Mouse (Mus musculus) CH12.LX (cell line): ENCODE results near the gene Cdk4. TPM values are rescaled to one million over a fixed set of nuclear protein-coding genes. Genes with fewer than 3 reads are reported as not detected.

ENCODE experiments used
- DNase-seq: peaks from one replicate; pipeline ENCODE4 v3.0.0-alpha.2; 2013; ENCODE audit errors: extremely low read depth
- H3K27ac ChIP-seq: 2 replicates; pipeline ENCODE4 v1.5.1; 2012; ENCODE audit warnings: low read depth, mild to moderate bottlenecking, control low read depth, moderate library complexity; ENCODE audit not compliant: insufficient read depth
- H3K27me3 ChIP-seq: replicated peaks from 2 replicates; pipeline ENCODE3; 2012; ENCODE audit warnings: inconsistent platforms
- H3K36me3 ChIP-seq, 2 experiments: replicated peaks in 1 of 2; 2 replicates each; pipeline versions ENCODE3 to v1.6.1; 2012; ENCODE audit warnings: inconsistent platforms in 1 of 2, low read length in 1 of 2, mild to moderate bottlenecking in 1 of 2, mixed read lengths in 1 of 2, moderate library complexity in 1 of 2; ENCODE audit not compliant: control insufficient read depth in 1 of 2, insufficient read depth in 1 of 2
- H3K4me1 ChIP-seq, 2 experiments: 2 replicates each; pipeline ENCODE4 v1.6.1; 2012; ENCODE audit warnings: inconsistent platforms in 1 of 2, moderate library complexity in 1 of 2; ENCODE audit not compliant: insufficient read depth in 2 of 2, control insufficient read depth in 1 of 2
- H3K4me2 ChIP-seq: 2 replicates; pipeline ENCODE4 v1.6.1; 2012; ENCODE audit warnings: low read depth, mild to moderate bottlenecking, control low read depth; ENCODE audit not compliant: poor library complexity, insufficient read depth, severe bottlenecking
- H3K4me3 ChIP-seq, 3 experiments: fragments of 150-350 bp in 1 of 3; sonication (generic) in 1 of 3; replicated peaks in 1 of 3; 2 replicates each; pipeline versions ENCODE3 to v1.5.1; 2011 to 2012; ENCODE audit warnings: low read depth in 2 of 3, low read length in 2 of 3, mild to moderate bottlenecking in 2 of 3, moderate library complexity in 2 of 3, control low read depth in 1 of 3, improper control_type of control experiment in 1 of 3, inconsistent platforms in 1 of 3, mixed read lengths in 1 of 3; ENCODE audit not compliant: poor library complexity in 1 of 3
- H3K79me2 ChIP-seq: replicated peaks from 2 replicates; pipeline ENCODE4 v1.6.1; 2012; ENCODE audit warnings: mild to moderate bottlenecking, moderate library complexity; ENCODE audit not compliant: control insufficient read depth, poor library complexity, insufficient read depth, severe bottlenecking; ENCODE audit errors: extremely low read depth
- H3K9ac ChIP-seq: 2 replicates; pipeline ENCODE4 v1.6.1; 2012; ENCODE audit warnings: low read depth, mild to moderate bottlenecking, control low read depth, moderate library complexity; ENCODE audit not compliant: insufficient read depth
- H3K9me3 ChIP-seq: replicated peaks from 2 replicates; pipeline ENCODE3; 2012; ENCODE audit warnings: low read length, inconsistent platforms, mixed read lengths
- BHLHE40 ChIP-seq: IDR thresholded peaks from 2 replicates; pipeline ENCODE4 v1.6.1; 2011; ENCODE audit warnings: mild to moderate bottlenecking, low read depth, low read length, improper control_type of control experiment
- CHD1 ChIP-seq: IDR thresholded peaks from 2 replicates; pipeline ENCODE4 v1.6.1; 2012; ENCODE audit warnings: low read depth, low read length, improper control_type of control experiment, inconsistent platforms
- ELF1 ChIP-seq: IDR thresholded peaks from 2 replicates; pipeline ENCODE4 v1.6.1; 2014; ENCODE audit warnings: low read depth, mild to moderate bottlenecking, inconsistent platforms, low read length, improper control_type of control experiment
- EP300 ChIP-seq: IDR thresholded peaks from 2 replicates; pipeline ENCODE4 v1.6.1; 2011; ENCODE audit warnings: low read length, improper control_type of control experiment
- GABPA ChIP-seq: IDR thresholded peaks from 2 replicates; pipeline ENCODE4 v1.6.1; 2012; ENCODE audit warnings: low read depth, low read length, improper control_type of control experiment, inconsistent platforms; ENCODE audit not compliant: insufficient replicate concordance
- HCFC1 ChIP-seq: IDR thresholded peaks from 2 replicates; pipeline ENCODE4 v1.6.1; 2012; ENCODE audit warnings: low read depth, mild to moderate bottlenecking, inconsistent platforms, low read length, improper control_type of control experiment
- KAT2A ChIP-seq: IDR thresholded peaks from 2 replicates; pipeline ENCODE4 v1.6.1; 2012; ENCODE audit warnings: low read length, improper control_type of control experiment, inconsistent platforms; ENCODE audit not compliant: insufficient replicate concordance
- MXI1 ChIP-seq: IDR thresholded peaks from 2 replicates; pipeline ENCODE4 v1.6.1; 2011; ENCODE audit warnings: mild to moderate bottlenecking, low read depth, low read length, improper control_type of control experiment
- MYC ChIP-seq: IDR thresholded peaks from 2 replicates; pipeline ENCODE4 v1.6.1; 2011; ENCODE audit warnings: low read depth, mild to moderate bottlenecking, improper control_type of control experiment, low read length
- POLR2A ChIP-seq: IDR thresholded peaks from 2 replicates; pipeline ENCODE4 v1.6.1; 2011; ENCODE audit warnings: low read depth, mild to moderate bottlenecking, improper control_type of control experiment, low read length
- POLR2AphosphoS2 ChIP-seq: IDR thresholded peaks from 2 replicates; pipeline ENCODE4 v1.6.1; 2011; ENCODE audit warnings: low read depth, low read length, improper control_type of control experiment
- RAD21 ChIP-seq: IDR thresholded peaks from 2 replicates; pipeline ENCODE4 v1.6.1; 2011; ENCODE audit warnings: low read depth, mild to moderate bottlenecking, low read length, improper control_type of control experiment, moderate library complexity
- RCOR1 ChIP-seq: conservative IDR thresholded peaks from 2 replicates; pipeline ENCODE4 v1.6.1; 2012; ENCODE audit warnings: low read depth, mild to moderate bottlenecking, inconsistent platforms, low read length, improper control_type of control experiment
- SMC3 ChIP-seq: IDR thresholded peaks from 2 replicates; pipeline ENCODE4 v1.6.1; 2011; ENCODE audit warnings: low read depth, low read length, improper control_type of control experiment
- UBTF ChIP-seq: IDR thresholded peaks from 2 replicates; pipeline ENCODE4 v1.6.1; 2012; ENCODE audit warnings: low read depth, mild to moderate bottlenecking, inconsistent platforms, low read length, improper control_type of control experiment, moderate library complexity
- USF1 ChIP-seq: IDR thresholded peaks from 2 replicates; pipeline ENCODE4 v1.6.1; 2014; ENCODE audit warnings: low read depth, mild to moderate bottlenecking, inconsistent platforms, low read length, improper control_type of control experiment
- USF2 ChIP-seq: conservative IDR thresholded peaks from 2 replicates; pipeline ENCODE4 v1.6.1; 2011; ENCODE audit warnings: low read depth, low read length, improper control_type of control experiment
- ZC3H11A ChIP-seq: IDR thresholded peaks from 2 replicates; pipeline ENCODE4 v1.6.1; 2012; ENCODE audit warnings: low read depth, mild to moderate bottlenecking, inconsistent platforms, low read length, improper control_type of control experiment
- ZMIZ1 ChIP-seq: IDR thresholded peaks from 2 replicates; pipeline ENCODE4 v1.6.1; 2012; ENCODE audit warnings: low read depth, mild to moderate bottlenecking, inconsistent platforms, low read length, improper control_type of control experiment
- dilution Hi-C: fragments of 300-500 bp; cut with MboI; formaldehyde crosslinking; loops from 2 replicates; pipeline ENCODE4 v1.14.3; 2020; ENCODE audit warnings: low sequenced_read_pairs; ENCODE audit not compliant: extremely low pct_unique_long_range_greater_than_20kb, extremely low pct_ligation_motif_present
- in situ Hi-C: fragments of 300-500 bp; cut with MboI; formaldehyde crosslinking; loops from 3 replicates; pipeline ENCODE4 v1.14.3; 2019; ENCODE audit warnings: low sequenced_read_pairs, low pct_ligation_motif_present, low pct_unique_long_range_greater_than_20kb, mixed read lengths
- polyA plus RNA-seq: library from polyadenylated mRNA; unstranded; fragments of >175 nt; gene quantifications from 2 replicates; pipeline ENCODE4 v1.2.1, GENCODE M21; 2012; ENCODE audit warnings: low read depth; ENCODE audit not compliant: insufficient read length
- total RNA-seq, 2 experiments: library from RNA; depleted of rRNA; stranded (reverse); fragments of 300-350 nt in 1 of 2; fragments of >200 nt in 1 of 2; gene quantifications; 2 replicates each; pipeline ENCODE4 v1.2.3; 2012 to 2014

The Cdk4 gene
- total and polyA plus RNA-seq, 3 experiments, result 257 to 921 (median 864) TPM

- TF ChIP-seq SMC3 (peak; percentile 76), CHD1 (no peak), RAD21 (peak; percentile 61), USF1 (no peak), MYC (peak; percentile 98), BHLHE40 (peak; percentile 89), POLR2A (peak; percentile 87), KAT2A (peak; percentile 82; the same call in 1 of the 2 replicates), USF2 (no peak), ZMIZ1 (peak; percentile 82)
Measured at GRCm38 (mm10) chr10:127030336-127031296, 32.7 kb upstream of the Cdk4 start, which contains the start of gene Tsfm (continued).

GRCm38 (mm10) chr10:127033301-127033741 lies 30.0 kb upstream of the Cdk4 start:
- Histone ChIP-seq H3K4me2 (no peak overlapping the region), H3K9ac (no peak overlapping the region), H3K9me3 (no peaks in the 10 kb centered on the region), H3K36me3 (peaks cover 10 to 35% of the 10 kb centered on the region in 2 experiments), H3K79me2 (peaks cover 2% of the 10 kb centered on the region; the same call in 1 of the 2 replicates), H3K4me3 (no peak overlapping the region), H3K27me3 (no peaks in the 10 kb centered on the region), H3K27ac (no peak overlapping the region), H3K4me1 (peaks cover 4 to 16% of the 10 kb centered on the region in 2 experiments)
- in situ Hi-C loops (no loop called here), dilution Hi-C loops (no loop called here)
- no peak for TF ChIP-seq RCOR1
- TF ChIP-seq MXI1, result no peak
- TF ChIP-seq ZMIZ1, result no peak
- TF ChIP-seq EP300, result no peak
- TF ChIP-seq HCFC1, result no peak
- TF ChIP-seq MYC, result no peak
- TF ChIP-seq UBTF, result no peak
- TF ChIP-seq BHLHE40, result no peak
- TF ChIP-seq ZC3H11A, result no peak
- no peak for TF ChIP-seq POLR2AphosphoS2
- TF ChIP-seq ELF1, result no peak
- TF ChIP-seq GABPA, result no peak
- DNase-seq, result no peak
